Mouse (Mus musculus) ES-E14 (cell line): ENCODE measurements at regions not wholly inside any gene's neighbourhood (a gene's known extent, or its start where the extent isn't known, plus 50 kb on each side); places are given as distances from the start of the nearest gene placed in this dataset.

Experiments
- CHD2 ChIP-seq: IDR thresholded peaks from 2 replicates; pipeline ENCODE4 v1.6.1; 2014; ENCODE audit warnings: mild to moderate bottlenecking, low read depth, low read length, inconsistent platforms
- HCFC1 ChIP-seq: IDR thresholded peaks from 2 replicates; pipeline ENCODE4 v1.6.1; 2012; ENCODE audit warnings: low read length, inconsistent platforms, borderline replicate concordance; ENCODE audit not compliant: insufficient read depth
- MAFK ChIP-seq: IDR thresholded peaks from 2 replicates; pipeline ENCODE4 v1.6.1; 2014; ENCODE audit warnings: mild to moderate bottlenecking, low read depth, low read length, inconsistent platforms; ENCODE audit not compliant: insufficient read depth
- ZNF384 ChIP-seq: IDR thresholded peaks from 2 replicates; pipeline ENCODE4 v1.6.1; 2012; ENCODE audit warnings: low read depth, low read length, inconsistent platforms

DNA sequence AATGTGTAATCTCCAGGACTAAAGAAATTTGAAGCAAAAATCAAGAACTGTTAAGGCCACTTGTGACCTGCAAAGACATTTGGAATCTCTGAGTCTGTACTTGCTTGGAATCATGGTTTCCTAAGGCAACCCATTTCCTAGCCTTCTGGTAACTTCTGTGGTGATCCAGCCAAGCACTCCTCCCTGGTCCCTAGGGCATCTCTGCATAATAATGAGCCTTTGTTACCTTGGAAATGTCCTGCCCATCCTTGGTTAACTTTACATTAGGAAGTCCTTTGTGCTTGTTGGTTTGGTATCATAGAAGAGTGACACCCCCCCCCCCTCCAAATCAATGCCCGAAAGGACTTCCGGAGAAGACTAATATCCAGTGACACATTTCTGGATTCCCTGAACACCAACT is 496.6 kb upstream of the Gm19410 start:
- TF ChIP-seq HCFC1 (no peak), ZNF384 (no peak), MAFK (no peak), CHD2 (no peak)
